Mouse (Mus musculus): ENCODE measurements around the gene Atf6b.

Gene Atf6b

DNA sequence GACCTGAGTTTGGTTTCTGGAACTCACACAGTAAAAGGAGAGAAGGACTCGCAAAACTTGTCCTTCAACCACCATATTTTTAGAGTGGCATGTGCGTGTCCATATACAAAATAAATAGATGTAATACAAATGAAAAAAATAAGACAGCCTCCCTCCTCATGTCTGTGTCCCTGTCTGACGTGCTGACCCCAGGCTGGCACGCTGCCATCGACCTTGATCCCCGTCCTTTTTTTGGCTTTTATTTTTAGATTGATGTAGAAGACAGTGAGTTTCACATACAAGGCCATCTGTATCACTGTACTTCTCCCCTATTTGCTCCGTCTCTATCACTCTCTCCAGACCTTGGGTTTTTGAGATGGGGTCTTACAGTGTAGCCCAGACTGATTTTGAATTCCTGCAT, 17.5 kb downstream of the Atf6b start:
- in situ Hi-C loops (cut with MboI), result no loop called here

DNA sequence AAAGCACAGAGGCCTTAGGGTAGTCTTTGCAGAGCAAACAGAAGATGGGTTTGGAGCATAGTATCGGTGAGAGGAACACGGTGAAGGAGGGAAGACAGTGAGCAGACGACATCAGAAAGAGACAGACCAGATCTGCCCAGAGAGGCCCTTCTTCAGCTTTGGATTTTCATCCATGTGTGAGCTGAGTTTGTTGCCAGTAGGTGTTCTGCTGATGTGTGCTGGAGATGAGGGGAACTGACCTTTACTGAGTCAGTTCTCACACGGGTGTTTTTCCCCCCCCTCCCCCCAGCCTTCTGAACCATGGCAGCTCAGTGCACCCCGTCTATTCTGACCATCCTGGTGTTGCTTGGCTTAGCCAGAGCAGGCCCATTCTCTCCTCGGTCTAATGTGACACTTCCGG, 23.3 kb downstream of the Atf6b start, which contains the start of gene Tnxb:
Gene Tnxb (plus strand): TSS at position 301 of the 400 bp plus-strand sequence.
- in situ Hi-C loops (cut with MboI), result no loop called here

GRCm38 (mm10) chr17:34671151-34672066, 24.5 kb downstream of the Atf6b start:
- in situ Hi-C loops (cut with MboI), result no loop called here

- in situ Hi-C loops (cut with MboI), result no loop called here
These were observed 25.4 kb downstream of the Atf6b start for GRCm38 (mm10) chr17:34672246-34672792.

DNA sequence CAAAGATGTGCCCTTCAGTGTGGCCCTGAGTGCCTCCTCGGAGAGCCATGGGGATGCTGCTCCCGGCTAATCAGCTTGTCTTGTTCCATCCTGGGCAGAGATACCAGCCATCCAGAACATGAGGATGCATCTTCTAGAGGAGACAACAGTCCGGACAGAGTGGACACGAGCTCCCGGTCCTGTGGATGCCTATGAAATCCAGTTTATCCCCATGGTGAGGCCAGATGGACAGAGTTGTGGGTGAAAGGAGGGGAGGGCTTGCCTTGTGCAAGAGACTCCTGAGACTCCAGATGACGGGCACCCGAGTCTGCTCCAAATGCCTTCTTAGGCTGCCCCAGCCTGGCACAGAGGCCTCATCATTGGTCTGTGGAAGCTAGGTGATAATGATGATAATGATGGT, 26.2 kb downstream of the Atf6b start:
- in situ Hi-C loops (cut with MboI), result no loop called here

DNA sequence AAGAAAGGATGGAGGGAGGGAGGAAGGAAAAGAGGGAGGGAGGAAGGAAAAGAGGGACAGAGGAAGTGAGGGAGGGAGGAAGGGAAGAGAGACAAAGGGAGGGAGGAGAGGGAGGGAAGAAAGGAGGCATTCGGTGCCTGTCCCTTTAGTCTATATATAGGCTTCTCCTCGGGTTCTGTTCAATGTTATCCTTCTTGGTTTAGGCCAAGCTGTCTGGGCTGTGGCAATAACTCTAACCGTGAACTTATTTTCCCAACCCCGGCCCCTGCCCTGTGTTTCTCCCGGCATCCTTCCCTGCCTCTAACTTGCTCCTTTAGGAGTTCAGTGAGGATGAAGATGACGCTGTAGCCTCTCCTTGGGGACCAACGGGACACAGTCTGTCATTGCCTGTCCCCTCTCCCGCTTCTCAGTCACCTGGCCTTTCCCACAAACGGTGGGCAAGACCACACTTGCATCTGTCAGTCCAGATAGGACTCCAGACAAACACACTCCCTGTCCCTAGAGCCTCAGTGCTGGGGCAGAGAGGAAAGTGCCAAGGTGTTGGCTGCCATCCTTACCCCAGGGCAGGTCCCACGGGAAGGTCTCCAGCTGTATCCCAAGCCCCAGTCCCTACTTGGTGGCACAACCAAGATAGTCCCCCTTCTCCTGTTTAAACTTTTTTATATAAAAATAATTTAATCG, 27.7 kb downstream of the Atf6b start:
- in situ Hi-C loops (cut with MboI), result no loop called here

DNA sequence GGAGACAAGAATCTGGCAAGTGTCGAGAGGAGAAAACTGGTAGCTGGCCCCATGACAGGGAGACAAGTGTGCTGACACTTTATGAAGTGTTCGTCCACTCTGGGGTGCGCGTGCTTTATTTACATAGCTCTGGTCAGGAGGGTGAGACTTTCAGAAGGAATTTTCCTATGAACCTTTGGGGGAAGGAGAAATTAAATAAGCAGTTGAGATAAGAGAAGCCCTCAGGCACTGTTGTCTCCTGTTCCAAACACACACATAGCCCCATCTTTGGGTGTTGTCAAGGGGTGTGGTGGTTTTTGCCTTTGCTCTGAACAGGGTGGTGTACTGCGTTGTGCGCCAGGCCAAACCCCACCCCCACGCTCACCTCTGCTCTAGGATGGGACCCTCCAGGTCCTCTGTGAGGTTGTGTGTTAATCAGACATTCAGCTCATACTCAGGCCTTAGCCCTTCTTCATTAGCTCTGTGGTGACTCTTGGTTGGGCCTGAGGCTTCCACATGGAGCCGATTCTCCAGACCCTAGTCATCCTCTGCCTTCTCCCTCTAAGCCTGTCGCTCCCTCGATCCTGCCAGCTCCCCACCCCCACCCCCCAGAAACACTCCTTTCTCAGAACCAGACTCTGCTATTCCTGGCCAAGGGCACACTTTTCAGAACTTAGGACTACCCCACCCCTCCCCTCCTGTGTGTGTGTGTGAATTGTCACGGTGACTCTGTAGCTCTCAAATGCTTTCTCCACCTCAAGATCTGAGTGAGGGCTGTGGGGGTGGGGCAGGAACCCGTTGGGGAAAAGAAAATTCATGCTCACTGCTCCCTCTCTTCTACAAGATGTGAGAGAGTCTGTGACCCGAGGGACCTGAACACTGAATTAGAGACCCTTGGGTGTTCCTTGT, 28.5 kb downstream of the Atf6b start:
- in situ Hi-C loops (cut with MboI), result no loop called here

GRCm38 (mm10) chr17:34676093-34676460, 29.1 kb downstream of the Atf6b start:
- in situ Hi-C loops (cut with MboI), result no loop called here

GRCm38 (mm10) chr17:34676671-34677070, 29.7 kb downstream of the Atf6b start:
- in situ Hi-C loops (cut with MboI), result no loop called here

- in situ Hi-C loops (cut with MboI), result no loop called here
These were observed 33.2 kb downstream of the Atf6b start for GRCm38 (mm10) chr17:34680191-34680590.

GRCm38 (mm10) chr17:34680621-34681020, 33.7 kb downstream of the Atf6b start:
- in situ Hi-C loops (cut with MboI), result no loop called here

GRCm38 (mm10) chr17:34681132-34681571, 34.2 kb downstream of the Atf6b start:
- in situ Hi-C loops (cut with MboI), result no loop called here

GRCm38 (mm10) chr17:34681881-34682536, 35.1 kb downstream of the Atf6b start:
- in situ Hi-C loops (cut with MboI), result no loop called here

GRCm38 (mm10) chr17:34683179-34683578, 36.2 kb downstream of the Atf6b start:
- in situ Hi-C loops (cut with MboI), result no loop called here

DNA sequence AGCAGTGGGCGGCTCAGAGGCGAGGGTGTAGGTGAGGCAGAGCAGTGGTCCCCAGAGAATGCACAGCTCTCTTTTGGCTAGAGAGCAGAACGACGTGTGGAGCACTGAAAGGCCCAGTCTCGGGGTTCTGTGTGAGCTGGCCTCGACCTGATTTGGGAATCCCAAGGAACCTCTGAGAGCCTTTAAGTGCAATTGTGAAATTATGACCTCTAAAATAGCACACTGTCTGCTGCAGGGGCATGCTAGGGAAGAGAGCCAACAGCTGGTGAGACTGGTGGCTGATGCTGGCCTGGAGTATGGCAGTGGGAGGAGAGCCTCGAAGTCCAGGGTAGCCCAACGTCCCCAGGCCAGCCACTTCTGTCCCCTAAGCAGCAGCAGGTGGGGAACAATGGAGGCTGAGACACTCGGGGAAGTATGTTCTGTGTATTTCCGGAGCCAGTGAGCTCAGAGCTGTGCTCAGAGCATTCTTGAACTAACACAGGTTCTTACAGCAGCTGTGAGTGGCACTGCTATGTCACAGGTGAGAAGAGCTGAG, 36.8 kb downstream of the Atf6b start:
- in situ Hi-C loops (cut with MboI), result no loop called here

GRCm38 (mm10) chr17:34684253-34684893, 37.4 kb downstream of the Atf6b start:
- in situ Hi-C loops (cut with MboI), result no loop called here

- in situ Hi-C loops (cut with MboI), result no loop called here
These were observed 38.5 kb downstream of the Atf6b start for GRCm38 (mm10) chr17:34685120-34686110.

- in situ Hi-C loops (cut with MboI), result no loop called here
These were observed 41.9 kb downstream of the Atf6b start for GRCm38 (mm10) chr17:34688889-34689288.

- in situ Hi-C loops (cut with MboI), result no loop called here
These were observed 43.5 kb downstream of the Atf6b start for GRCm38 (mm10) chr17:34690458-34690857.
